Mouse (Mus musculus) thymus, postnatal 36 days (tissue): Measurements from ENCODE around the gene Taf6l.
A peak's percentile ranks its signal among the peaks of the same experiment; 100 is the strongest.

ENCODE experiments used
- DNase-seq, 2 experiments: peaks; one replicate each; pipeline ENCODE4 v3.0.0; 2022; ENCODE audit warnings: mixed read lengths in 2 of 2

Taf6l gene

DNA sequence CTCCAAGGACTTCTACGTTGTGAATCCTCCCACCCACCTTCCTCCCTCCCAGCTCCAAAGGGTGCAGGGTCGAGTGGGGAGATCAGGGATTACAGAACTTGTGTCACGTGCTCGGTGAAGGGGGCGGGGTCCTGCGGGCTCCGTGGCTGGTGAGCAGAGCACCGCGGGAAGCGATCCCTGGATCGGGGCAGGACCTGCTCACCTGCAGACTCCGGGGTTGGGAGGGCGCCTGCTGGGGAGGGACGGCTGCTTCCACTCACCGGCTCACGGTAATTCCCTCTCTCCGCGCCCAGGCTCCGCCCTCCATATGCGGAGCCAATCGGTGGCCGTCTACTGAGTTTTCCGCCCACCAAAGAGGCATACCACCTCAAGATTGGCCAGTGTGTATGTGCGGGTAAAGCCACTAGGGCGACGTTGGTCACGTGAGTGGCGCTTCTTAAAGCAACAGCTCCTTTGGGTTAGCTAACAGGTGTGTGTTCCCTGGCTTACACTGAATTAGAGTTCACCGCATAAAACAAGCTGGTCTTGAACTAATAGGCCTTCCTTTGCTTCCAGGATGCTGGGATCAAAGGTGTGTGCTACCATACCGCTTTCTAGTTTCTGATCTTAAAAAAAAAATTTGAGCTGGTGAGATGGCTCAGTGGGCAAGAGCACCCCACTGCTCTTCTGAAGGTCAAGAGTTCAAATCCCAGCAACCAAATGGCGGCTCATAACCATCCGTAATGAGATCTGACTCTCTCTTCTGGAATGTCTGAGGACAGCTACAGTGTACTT lies at the start of gene Taf6l:
Taf6l (minus strand) TSS at position 410 of the 774 bp plus-strand sequence.
- DNase-seq = peak; percentile 88 to 93

DNA sequence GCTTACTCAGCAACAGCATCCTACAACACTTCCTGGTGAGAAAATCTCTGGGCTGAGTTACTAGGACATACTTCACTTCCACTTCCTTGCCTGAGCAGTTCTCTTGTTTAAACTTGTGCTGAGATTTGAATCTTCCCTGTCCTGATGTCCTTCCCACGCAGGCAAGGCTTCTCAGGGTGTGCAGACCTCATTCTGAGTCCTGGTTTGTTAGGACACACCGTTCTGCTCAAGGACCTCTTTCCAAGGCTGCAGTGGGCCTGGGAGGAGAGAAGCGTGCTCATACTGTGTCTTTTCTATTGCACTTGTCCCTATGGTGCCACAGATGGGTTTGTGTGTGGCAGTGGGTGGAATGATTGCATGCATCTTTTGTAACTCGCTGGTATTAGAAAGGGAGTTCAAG lies 46.8 kb upstream of the Taf6l start:
- no peak for DNase-seq

DNA sequence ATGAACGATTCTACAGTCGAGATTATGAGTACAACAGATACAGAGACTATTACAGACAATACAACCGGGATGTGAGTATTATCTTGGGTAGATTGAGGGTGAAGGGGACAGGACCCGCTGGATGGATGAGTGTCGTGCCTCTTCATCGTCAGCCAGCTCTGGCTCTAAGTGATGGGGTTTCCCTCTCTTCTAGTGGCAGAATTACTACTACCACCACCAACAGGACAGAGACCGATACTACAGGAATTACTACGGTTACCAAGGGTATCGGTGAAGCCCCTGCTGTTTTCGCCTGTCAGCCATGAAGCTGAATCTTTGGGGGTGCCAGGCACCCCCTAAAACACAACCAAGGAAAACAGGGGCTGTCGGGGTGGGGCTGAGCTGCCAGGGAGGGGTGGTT lies 45.0 kb upstream of the Taf6l start:
- DNase-seq = no peak

DNA sequence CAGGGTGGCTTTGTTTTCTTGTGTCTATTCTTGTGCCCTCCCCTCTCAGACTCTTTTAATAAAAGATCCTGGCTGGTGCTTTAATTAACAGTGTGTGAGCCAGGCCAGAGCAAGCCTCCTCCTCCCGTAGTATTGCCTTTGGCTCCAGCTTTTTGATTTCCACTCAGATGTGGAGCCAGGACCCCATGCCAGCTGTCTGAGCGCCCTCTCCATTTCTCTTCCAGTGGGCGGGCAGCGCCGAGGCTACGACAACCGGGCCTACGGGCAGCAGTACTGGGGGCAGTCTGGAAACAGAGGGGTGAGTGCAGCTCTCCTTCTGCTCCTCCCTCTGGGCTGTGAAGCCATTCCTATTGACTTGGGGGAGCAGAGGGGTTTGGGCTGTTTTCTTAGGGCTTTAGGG lies 44.4 kb upstream of the Taf6l start:
- DNase-seq = no peak

DNA sequence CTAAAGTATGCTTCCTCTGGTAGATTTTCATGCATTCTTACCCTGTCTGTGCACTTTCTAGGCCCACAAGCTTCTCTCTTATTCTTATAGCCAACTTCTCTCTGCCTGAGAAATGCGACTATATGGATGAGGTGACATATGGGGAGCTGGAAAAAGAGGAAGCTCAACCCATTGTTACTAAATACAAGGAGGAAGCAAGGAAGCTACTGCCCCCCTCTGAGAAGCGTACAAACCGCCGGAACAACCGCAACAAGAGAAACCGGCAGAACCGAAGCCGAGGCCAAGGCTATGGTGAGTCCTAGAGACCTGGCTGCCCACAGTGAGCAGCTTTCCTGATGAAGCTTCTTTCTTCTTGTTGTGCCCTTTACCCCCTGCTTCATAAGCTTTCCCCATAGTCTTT lies 43.4 kb upstream of the Taf6l start, which contains the start of gene AC129217.1:
AC129217.1 (plus strand) TSS at position 114 of the 400 bp plus-strand sequence.
- DNase-seq = no peak

DNA sequence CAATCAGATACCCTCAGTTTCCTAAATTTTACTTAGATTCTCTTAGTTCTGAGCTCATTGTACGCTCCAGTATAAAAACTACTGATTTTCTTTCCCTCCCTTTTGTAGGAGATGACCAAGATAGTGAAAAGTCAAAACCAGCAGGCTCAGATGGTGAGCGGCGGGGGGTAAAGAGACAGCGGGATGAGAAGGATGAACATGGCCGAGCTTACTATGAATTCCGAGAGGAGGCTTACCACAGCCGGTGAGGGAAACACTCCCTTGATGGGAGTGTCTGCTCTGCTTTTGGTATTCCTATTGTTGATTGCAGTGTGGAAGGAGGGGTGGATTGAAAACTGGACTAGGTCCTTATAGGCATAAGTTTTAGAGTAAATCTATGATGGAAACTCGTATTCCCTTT lies 36.5 kb upstream of the Taf6l start:
- DNase-seq = no peak

DNA sequence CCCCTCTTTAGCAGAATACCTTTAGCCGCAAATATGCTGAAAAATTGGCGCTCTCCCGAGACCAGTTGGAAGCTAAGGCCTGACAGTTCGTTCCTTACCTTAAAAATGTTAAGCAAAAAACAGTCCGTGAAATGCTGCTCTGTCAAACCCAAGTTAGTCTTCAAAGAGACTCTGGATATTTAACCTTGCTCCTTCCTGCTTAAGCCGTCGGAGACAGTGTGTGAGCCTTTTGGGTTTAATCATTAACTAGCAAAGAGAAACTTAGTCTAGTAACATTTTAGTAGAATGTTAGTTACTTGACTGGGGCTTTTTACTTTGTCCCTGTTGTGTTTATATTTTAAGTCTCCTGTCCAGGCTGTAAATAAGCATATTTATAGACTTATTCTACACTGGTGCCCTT lies 34.9 kb upstream of the Taf6l start:
- no peak for DNase-seq

DNA sequence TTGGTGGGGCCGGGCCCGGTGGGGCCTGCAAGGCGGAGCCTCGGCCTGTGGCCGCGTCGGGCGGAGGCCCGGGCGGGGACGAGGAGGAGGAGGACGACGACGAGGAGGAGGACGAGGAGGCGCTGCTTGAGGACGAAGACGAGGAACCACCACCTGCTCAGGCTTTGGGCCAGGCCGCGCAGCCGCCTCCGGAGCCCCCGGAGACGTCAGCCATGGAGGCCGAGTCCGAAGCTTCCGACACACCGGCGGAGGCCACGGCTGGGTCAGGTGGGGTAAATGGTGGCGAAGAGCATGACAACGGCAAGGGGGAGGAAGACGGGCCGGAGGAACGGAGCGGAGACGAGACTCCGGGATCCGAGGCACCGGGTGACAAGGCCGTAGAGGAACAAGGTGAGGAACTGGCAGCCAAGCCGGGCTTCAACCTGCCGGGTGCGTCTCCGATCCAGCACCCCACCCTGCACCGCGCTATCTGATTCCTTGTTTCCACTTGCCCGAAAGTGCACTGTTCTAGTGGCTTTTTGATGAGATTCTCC lies 34.3 kb upstream of the Taf6l start:
- no peak for DNase-seq

DNA sequence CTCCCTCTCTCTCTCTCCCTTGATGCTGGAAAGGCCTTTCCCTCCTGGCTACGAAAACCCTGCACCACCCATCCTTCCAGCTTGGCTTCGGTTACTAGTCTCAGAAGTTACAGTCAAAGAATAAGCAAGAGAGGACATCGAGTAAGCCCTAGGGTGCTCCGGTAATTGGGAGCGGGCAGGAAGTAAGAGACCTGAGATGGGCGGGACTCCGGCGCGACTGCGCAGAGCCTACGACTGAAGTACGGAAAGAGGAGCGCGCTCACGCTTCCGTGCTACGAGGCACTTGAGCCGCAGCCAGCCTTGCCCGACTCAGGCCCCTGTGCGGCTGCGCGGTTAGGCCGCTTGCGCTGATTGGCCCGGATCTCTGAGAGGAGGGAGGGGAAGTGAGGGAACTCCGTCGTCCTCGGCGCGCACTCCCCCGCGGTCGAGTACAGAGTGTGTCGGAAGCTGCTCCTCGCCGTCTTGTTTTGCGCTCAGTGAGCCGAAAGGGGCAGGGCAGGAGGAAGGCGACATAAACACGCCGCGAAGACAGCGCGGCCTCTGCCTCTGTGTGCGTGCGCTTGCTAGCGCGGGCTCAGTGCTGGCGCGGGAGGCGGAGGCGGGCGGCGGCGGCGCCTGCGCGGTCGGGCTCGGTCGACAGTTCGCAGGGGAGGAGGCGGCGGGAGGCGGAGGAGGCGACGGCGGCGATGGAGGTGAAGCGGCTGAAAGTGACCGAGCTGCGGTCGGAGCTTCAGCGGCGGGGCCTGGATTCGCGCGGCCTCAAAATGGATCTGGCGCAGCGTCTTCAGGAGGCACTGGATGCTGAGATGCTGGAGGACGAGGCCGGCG lies 33.6 kb upstream of the Taf6l start, which contains the start of gene Hnrnpul2:
Hnrnpul2 (plus strand) TSS at position 415 of the 828 bp plus-strand sequence.
- peak; percentile 96 to 99 for DNase-seq

DNA sequence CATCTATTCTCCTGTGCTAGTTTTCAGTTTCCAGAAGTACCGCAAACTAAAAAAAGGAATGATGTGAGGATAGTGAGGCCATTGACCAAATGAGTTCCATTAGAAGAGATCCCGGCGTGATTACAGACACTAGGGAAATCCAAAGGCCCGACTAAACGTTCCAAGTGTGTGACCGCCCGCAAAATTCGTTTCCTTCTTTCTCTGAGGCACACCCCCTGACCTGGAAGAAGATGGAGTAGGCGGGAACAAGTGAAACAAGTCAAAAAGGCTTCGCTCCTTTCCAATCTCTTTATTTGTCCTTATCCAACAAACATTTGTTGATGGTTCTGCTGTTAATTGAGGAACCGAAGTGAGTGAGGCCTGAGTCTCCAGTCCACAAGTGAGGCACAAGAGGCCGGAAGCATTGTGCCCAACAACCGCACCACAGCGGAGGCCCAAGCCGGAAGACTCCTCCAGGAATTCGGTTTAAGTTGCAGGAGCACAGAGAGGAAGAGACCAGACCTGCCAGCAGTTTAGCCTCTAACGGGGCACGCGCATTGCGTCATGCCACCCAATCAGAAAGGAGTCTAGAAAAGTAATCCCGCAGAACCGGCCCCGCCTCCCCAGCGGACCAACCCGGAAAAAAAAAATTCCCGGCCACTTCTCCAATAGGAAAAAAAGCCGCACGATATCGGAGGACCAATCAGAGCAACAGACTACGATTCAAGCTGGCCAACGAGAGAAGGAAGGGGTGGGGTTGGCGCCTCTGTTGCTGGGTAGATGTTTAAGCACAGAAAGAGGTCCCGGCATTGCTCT lies 32.8 kb upstream of the Taf6l start, which contains the start of gene Ttc9c:
Ttc9c (minus strand) TSS at position 533 of the 795 bp plus-strand sequence.
- peak; percentile 90 to 95 for DNase-seq

DNA sequence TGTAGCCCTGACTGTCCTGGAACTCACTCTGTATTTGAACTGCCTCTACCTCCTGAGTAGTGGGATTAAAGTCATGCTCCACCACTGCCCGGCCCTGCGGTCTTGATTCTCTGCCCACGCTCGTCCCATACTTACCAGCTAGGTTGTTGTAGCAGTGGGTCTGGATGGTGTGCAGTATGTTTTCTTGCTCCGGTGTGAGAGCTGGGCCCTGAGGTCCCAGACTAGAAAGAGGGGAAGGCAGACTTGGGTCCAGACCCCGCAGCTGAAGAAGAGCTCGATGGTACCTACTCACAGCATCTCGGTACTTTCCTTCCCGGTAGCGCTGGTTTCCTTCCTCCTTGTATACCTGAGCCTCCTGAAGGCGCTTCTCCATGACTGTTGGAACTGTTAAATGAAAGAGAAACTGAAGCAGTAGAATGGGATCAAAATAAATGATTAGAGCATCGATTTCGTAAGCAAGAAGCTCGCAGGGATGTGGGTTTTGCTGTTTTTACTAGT lies 32.1 kb upstream of the Taf6l start:
- DNase-seq = peak in 1 of 2 experiments; percentile 21

DNA sequence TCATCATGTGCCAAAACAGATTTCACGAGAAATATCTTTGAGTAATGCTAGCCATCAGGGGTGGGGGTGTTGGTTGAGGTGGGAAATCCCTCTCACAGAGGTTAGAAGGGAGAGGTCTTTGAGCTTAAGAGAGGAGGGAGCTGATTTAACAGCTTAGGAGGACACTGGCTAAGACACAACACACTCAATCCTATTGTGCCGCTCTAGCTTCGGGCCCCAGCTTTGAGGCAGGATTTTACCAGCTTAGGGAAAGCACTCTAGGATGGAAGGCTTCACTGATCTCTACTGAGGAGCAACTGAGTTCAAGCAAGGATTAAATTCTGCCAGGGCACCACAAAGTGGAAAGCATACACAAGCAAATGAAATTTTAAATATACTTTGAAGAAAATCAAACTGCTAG lies 30.8 kb upstream of the Taf6l start:
- DNase-seq = no peak

DNA sequence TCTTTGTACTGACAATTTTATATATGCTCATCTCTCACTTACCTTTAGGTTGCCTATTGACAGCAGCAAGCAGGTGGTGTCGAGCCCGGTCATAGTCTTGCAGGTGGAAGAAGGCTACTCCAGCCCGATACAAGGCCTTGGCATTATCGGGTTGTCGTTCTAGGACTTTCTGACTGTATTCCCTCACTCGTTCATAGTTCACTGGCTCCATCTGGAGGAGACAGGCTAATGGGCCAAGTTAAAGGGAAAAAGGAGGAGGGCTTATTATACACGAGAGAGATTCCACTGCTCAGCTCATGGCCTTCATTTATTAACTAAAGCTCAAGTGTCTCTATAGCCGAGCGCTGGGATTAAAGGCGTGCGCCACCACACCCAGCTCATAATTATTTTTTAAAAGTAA lies 29.6 kb upstream of the Taf6l start:
- no peak for DNase-seq

DNA sequence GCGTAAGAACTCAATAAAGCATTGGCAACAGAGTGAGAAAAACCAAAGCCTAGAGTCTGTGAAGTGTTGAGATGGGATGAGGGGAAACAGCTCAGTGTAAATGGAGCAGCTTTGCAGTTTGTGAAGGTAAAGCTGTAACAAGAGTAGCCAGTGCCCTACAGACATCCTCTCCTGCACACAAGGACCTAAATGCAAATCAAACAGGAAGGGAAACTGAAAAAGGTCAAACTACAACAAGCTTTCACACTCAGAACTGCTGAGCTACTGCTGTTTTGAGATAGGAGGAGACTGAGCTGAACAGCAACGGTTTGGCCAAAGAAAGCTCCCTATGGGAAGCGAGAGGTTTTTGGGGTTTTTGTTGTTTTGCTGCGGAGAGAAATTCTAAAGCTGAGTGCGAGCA lies 20.6 kb upstream of the Taf6l start:
- no peak for DNase-seq

DNA sequence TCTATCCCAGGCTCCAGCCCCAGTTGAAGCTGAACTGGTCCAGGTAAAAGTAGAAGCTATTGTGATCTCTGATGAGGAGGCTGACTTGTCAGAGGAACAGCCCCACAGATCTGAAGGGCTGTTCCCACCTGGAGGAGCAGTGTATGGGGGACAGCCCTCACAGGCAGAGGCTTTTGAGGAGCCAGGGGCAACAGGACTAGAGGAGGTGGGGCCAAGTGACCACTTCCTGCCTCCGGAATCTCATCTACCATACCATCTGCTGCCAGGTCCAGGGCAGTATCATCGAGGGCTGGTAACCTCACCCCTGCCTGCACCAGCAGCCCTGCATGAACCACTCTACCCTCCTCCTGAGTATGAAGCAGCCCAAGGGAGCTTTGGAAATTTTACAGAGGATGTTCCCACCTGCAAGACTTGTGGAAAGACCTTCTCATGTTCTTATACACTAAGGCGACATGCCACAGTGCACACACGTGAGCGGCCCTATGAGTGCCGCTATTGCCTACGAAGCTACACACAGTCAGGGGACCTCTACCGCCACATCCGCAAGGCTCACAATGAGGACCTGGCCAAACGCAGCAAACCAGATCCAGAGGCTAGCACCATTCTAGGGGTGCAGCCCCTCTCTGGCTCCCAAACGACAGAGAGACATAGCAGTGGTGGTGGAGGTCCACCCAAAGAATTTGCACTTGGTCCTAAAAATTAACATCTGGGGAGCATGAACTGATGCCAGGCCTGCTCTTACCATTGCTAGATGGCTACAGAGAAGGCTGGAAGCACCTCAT lies 17.9 kb upstream of the Taf6l start:
- DNase-seq = no peak

DNA sequence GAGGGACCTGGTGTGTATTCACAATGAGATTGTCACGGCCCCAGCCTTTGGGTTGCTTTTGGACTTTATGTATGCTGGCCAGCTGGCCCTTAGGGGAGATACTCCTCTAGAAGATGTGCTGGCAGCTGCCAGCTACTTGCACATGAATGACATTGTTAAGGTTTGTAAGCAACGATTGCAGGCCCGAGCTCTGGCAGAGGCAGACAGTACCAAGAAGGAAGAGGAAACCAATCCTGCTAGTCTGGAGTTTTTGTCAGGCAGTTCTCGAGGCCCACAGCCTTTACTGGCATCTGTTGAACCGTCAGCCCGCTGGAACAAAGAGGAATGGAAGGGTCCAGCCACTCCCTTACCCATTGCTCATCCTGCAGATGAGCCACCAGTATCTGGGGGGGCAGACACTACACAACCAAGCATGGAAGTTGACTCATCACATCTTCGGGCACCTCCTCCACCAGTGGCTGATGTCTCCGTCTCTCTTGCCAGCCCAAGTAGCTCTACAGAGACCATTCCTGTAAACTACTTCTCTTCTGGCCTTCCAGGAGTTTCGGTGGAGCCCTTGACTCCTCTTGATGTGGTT lies 17.1 kb upstream of the Taf6l start:
- no peak for DNase-seq

DNA sequence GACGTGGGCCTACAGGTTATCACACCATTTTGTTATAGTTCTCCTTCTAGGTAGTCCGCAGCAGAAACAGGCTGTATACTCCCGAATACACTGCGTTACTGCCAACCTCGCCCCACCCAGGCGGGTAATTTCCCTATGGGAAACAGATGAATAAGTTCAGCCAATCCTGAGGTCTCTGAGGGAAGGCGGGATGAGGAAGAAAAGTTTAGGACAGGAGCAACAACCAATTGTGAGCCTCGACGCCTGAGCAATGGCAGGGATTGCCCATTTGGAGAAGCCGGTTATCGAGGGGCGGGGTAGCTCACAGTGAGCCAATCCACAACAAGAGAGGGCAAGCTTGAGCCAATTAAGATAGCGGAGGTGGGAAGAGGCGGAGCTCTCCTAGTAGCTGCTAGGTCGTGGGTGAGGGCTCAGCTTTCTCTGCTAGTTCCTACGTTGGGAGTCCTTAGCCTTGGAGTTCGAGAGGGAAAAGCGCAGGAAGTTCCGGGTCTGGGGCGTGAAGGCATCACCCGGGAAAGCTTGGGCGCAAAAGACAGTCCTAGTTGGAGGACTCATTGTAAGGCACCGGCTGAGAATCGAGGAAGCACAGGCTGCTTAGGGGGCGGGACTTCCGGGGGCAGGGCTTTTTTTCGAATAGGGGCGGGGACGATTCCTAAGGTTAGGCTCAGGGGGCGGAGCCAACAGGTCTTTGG lies 16.1 kb upstream of the Taf6l start, which contains the start of gene Zbtb3:
Zbtb3 (plus strand) TSS at position 426 of the 692 bp plus-strand sequence.
- DNase-seq = peak; percentile 87 to 94

DNA sequence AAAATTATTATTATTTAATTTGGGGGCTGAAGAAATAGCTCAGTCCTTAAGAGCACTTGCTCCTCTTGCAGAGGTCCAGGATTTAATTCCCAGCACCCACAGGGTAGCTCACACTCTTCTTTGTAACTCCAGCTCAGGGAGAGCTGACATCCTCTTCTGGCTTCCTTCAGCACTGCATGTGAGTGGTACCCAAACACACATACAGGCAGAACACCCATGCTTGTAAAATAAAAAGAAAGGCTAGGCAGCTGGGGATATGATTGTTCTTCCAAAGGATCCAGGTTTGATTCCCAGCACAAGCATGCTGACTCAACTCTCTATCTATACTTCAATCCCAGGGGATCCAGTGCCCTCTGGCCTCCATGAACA lies 12.7 kb upstream of the Taf6l start:
- DNase-seq = no peak

DNA sequence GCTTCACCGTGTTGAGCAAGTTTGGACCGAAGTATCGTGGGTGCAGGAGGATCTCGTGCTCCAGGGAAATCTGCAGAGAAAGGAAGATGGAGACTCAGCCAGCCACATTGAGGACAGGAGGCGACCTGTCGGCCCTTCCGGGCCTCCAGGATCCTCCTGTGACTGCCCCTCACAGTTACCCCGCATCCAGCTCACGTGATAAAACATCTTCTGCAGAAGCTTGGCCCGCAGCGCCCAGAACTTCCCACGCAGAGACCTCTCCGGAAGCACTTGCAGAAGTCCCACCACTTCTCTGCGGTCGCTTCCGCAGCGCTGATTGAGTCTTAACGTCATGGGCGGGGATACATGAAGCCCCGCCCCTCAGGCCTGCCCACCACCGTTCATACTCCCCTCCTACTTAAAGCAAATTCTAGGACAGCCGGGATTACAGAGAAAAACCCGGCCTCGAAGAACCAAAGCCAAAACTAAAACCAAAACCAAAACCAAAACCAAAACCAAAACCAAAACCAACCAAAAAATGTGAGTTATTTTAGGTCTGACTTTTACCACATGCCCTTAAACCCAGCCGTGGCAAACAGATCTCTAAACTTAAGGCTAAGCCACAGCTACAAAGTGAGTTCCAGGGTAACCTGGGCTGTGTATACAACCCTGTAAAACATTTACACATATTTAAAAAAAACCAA lies 12.2 kb upstream of the Taf6l start, which contains the start of gene Polr2g:
Polr2g (minus strand) TSS at position 314 of the 683 bp plus-strand sequence.
- DNase-seq = peak; percentile 85 to 91

DNA sequence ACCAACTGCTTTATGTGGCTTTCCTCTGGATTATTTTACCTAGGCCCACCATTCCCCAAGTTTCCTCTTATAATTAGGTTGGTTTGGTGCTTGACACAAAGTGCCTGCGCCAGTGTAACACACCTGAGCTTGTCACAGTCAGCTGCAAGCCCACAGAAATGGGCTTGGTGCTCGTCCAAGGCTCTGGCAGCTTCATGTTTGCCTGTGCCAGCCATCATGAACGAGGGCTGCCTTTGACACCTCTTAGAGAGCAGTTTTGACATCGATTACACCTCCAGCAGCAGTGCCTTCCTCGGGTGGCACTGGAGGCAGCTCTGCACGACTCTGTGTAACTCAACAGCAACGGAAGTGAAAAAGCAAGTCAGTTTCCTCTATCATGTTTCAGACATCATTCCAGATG lies 4.0 kb upstream of the Taf6l start:
- DNase-seq = no peak
